Mouse (Mus musculus) G1E (cell line): ENCODE measurements around the gene Cd59a.

ENCODE experiments used
- CTCF ChIP-seq: IDR thresholded peaks from 2 replicates; pipeline ENCODE4 v1.5.1; 2012; ENCODE audit warnings: low read depth, low read length, inconsistent platforms, mixed read lengths
- GATA1 ChIP-seq: IDR thresholded peaks from 2 replicates; pipeline ENCODE4 v1.6.1; 2012; ENCODE audit warnings: borderline replicate concordance, low read length, inconsistent platforms, mixed read lengths
- GATA2 ChIP-seq: IDR thresholded peaks from 2 replicates; pipeline ENCODE4 v1.6.1; 2012; ENCODE audit warnings: low read depth, low read length, inconsistent platforms, borderline replicate concordance
- POLR2AphosphoS5 ChIP-seq: IDR thresholded peaks from 2 replicates; pipeline ENCODE4 v1.6.1; 2012; ENCODE audit warnings: low read depth, low read length, inconsistent platforms; ENCODE audit not compliant: insufficient replicate concordance
- TAL1 ChIP-seq: conservative IDR thresholded peaks from 2 replicates; pipeline ENCODE4 v1.6.1; 2012; ENCODE audit warnings: low read depth, low read length, inconsistent platforms, mixed read lengths

DNA sequence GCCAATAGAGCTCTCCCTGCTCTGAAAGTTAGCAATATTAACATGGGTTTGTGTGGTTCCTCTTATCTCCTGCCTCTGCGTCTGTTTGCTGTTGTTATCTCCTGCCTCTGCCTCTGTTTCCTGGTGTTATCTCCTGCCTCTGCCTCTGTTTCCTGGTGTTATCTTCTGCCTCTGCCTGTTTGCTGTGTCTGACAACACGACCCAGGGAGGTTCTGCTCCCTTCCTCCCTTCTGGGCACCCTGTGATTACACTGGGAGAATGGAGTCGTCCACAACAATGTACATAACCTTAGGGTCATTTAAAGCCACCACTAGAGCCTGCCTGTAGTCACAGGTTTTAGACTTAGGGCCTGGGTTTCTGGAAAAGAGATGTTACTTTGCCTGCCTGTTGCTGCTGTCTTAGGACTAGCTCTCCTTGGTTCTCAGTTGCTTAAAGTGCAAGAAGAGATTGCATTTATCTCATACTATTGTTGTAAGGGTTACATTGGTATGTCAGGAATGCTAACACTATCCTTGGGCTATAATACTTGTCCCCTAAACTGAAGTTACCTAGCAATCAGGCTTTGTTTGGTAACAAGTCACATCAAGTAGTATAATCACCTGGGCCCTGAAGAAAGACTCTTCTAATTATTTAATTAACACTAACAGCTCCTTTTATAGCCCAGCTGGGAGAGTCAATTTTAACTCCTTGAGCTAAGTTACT, 3.1 kb downstream of the Cd59a start:
- TF ChIP-seq CTCF (no peak), TAL1 (peak; percentile 82), GATA2 (no peak), POLR2AphosphoS5 (no peak), GATA1 (no peak)
